Mouse (Mus musculus) liver (tissue): ENCODE measurements around the gene Depdc1b.

Experiments
- DNase-seq: peaks from one replicate; pipeline ENCODE4 v3.0.0-alpha.2; 2020; ENCODE audit warnings: mixed read lengths

The Depdc1b gene

GRCm38 (mm10) chr13:108357362-108357761 is 41.2 kb downstream of the Depdc1b start:
- no peak for DNase-seq

- no peak for DNase-seq
Measured at GRCm38 (mm10) chr13:108358228-108358627, 42.1 kb downstream of the Depdc1b start.

GRCm38 (mm10) chr13:108367496-108367895 is 51.4 kb downstream of the Depdc1b start:
- no peak for DNase-seq

GRCm38 (mm10) chr13:108370241-108370941 is 54.3 kb downstream of the Depdc1b start:
- no peak for DNase-seq

GRCm38 (mm10) chr13:108371352-108371921 is 55.3 kb downstream of the Depdc1b start:
- DNase-seq = no peak

- DNase-seq = no peak
Measured at GRCm38 (mm10) chr13:108373231-108373630, 57.1 kb downstream of the Depdc1b start.

GRCm38 (mm10) chr13:108376637-108377036 is 60.5 kb downstream of the Depdc1b start:
- DNase-seq = no peak

GRCm38 (mm10) chr13:108381161-108381560 is 65.0 kb downstream of the Depdc1b start:
- DNase-seq = no peak

GRCm38 (mm10) chr13:108383051-108383450 is 66.9 kb downstream of the Depdc1b start:
- DNase-seq = no peak

GRCm38 (mm10) chr13:108386058-108386457 is 69.9 kb downstream of the Depdc1b start:
- no peak for DNase-seq

GRCm38 (mm10) chr13:108390565-108390964 is 74.4 kb downstream of the Depdc1b start:
- peak; percentile 26 for DNase-seq

- no peak for DNase-seq
Measured at GRCm38 (mm10) chr13:108403197-108403596, 87.1 kb downstream of the Depdc1b start.

GRCm38 (mm10) chr13:108404372-108404771 is 88.2 kb downstream of the Depdc1b start:
- no peak for DNase-seq

GRCm38 (mm10) chr13:108415464-108415863 is 99.3 kb downstream of the Depdc1b start:
- no peak for DNase-seq

GRCm38 (mm10) chr13:108418741-108419507 is 102.8 kb downstream of the Depdc1b start:
- peak; percentile 23 for DNase-seq

- DNase-seq = no peak
Measured at GRCm38 (mm10) chr13:108426322-108426721, 110.2 kb downstream of the Depdc1b start.

- DNase-seq = no peak
Measured at GRCm38 (mm10) chr13:108428809-108429208, 112.7 kb downstream of the Depdc1b start.

GRCm38 (mm10) chr13:108429623-108430022 is 113.5 kb downstream of the Depdc1b start:
- DNase-seq = no peak

- DNase-seq = no peak
Measured at GRCm38 (mm10) chr13:108431776-108432175, 115.6 kb downstream of the Depdc1b start.

- DNase-seq = no peak
Measured at GRCm38 (mm10) chr13:108435687-108436086, 119.6 kb downstream of the Depdc1b start.

GRCm38 (mm10) chr13:108437424-108437823 is 121.3 kb downstream of the Depdc1b start:
- no peak for DNase-seq

GRCm38 (mm10) chr13:108439012-108439411 is 122.9 kb downstream of the Depdc1b start:
- DNase-seq = no peak

- no peak for DNase-seq
Measured at GRCm38 (mm10) chr13:108448348-108448931, 132.3 kb downstream of the Depdc1b start.
